Mouse (Mus musculus) bone marrow, adult 2 months (tissue): ENCODE measurements at regions not wholly inside any gene's neighbourhood (a gene's known extent, or its start where the extent isn't known, plus 50 kb on each side); places are given as distances from the start of the nearest gene placed in this dataset.

Experiments
- CTCF ChIP-seq: fragments of 200-500 bp; IDR thresholded peaks from 2 replicates; pipeline ENCODE4 v1.5.1; 2011; ENCODE audit warnings: low read length, control low read depth; ENCODE audit not compliant: control insufficient read depth, insufficient read depth
- POLR2A ChIP-seq: fragments of 200-500 bp; IDR thresholded peaks from 2 replicates; pipeline ENCODE4 v1.6.1; 2011; ENCODE audit warnings: low read depth, mild to moderate bottlenecking, control low read depth, low read length, borderline replicate concordance; ENCODE audit not compliant: control insufficient read depth

- TF ChIP-seq CTCF: no peak
- TF ChIP-seq POLR2A: no peak
Measured at GRCm38 (mm10) chr2:178929033-178929432, 498.7 kb downstream of the Cdh26 start.
